Mouse (Mus musculus) liver, embryonic 14.5 days (tissue): ENCODE results near the gene Ralgds. TPM values are rescaled to one million over a fixed set of nuclear protein-coding genes. Genes with fewer than 3 reads are reported as not detected.

Experiments used
- ATAC-seq: fragments of 200-750 bp; cut with Nextera tagmentation; 2 replicates; pipeline ENCODE4 v1.8.0; 2017; ENCODE audit warnings: moderate number of reproducible peaks, mild to moderate bottlenecking, moderate library complexity; ENCODE audit not compliant: insufficient read depth
- DNase-seq, 3 experiments: peaks; one replicate each; pipeline ENCODE4 v3.0.0-alpha.2; 2012 to 2013; ENCODE audit warnings: low read depth in 3 of 3, low spot score in 3 of 3
- H3K27ac ChIP-seq: fragments of 300-500 bp; sonication (generic); 2 replicates; pipeline ENCODE4 v1.5.1; 2014; ENCODE audit warnings: moderate library complexity, mild to moderate bottlenecking, control low read depth, inconsistent platforms
- H3K27me3 ChIP-seq: fragments of 300-500 bp; sonication (generic); 2 replicates; pipeline ENCODE4 v1.6.1; 2014; ENCODE audit warnings: mild to moderate bottlenecking, low read length, moderate library complexity; ENCODE audit not compliant: control insufficient read depth, insufficient read depth
- H3K36me3 ChIP-seq: fragments of 300-500 bp; sonication (generic); replicated peaks from 2 replicates; pipeline ENCODE4 v1.6.1; 2014; ENCODE audit warnings: low read depth; ENCODE audit not compliant: control insufficient read depth, insufficient read depth
- H3K4me1 ChIP-seq, 2 experiments: fragments of 200-500 bp in 1 of 2; fragments of 300-500 bp in 1 of 2; sonication (generic) in 1 of 2; replicated peaks; 2 replicates each; pipeline ENCODE4 v1.6.1; 2012 to 2014; ENCODE audit warnings: antibody characterized with exemption in 1 of 2, inconsistent platforms in 1 of 2, low read length in 1 of 2; ENCODE audit not compliant: control insufficient read depth in 2 of 2, insufficient read depth in 2 of 2
- H3K4me2 ChIP-seq: fragments of 300-500 bp; sonication (generic); 2 replicates; pipeline ENCODE4 v1.6.1; 2014; ENCODE audit warnings: low read depth, mild to moderate bottlenecking, control low read depth, moderate library complexity
- H3K4me3 ChIP-seq, 2 experiments: fragments of 200-500 bp in 1 of 2; fragments of 300-500 bp in 1 of 2; sonication (generic) in 1 of 2; 2 replicates each; pipeline ENCODE4 v1.5.1; 2012 to 2014; ENCODE audit warnings: low read depth in 2 of 2, low read length in 2 of 2, mild to moderate bottlenecking in 2 of 2, control low read depth in 1 of 2, inconsistent platforms in 1 of 2, moderate library complexity in 1 of 2; ENCODE audit not compliant: insufficient read depth in 1 of 2
- H3K9ac ChIP-seq: fragments of 300-500 bp; sonication (generic); replicated peaks from 2 replicates; pipeline ENCODE4 v1.6.1; 2014; ENCODE audit warnings: mild to moderate bottlenecking, control low read depth, moderate library complexity
- H3K9me3 ChIP-seq: fragments of 300-500 bp; sonication (generic); 2 replicates; pipeline ENCODE4 v1.6.1; 2016; ENCODE audit warnings: low read length, mixed read lengths; ENCODE audit not compliant: control insufficient read depth
- CTCF ChIP-seq: IDR thresholded peaks from 2 replicates; pipeline ENCODE4 v1.5.1; 2016; ENCODE audit warnings: antibody characterized with exemption, low read depth, control low read depth
- EP300 ChIP-seq: IDR thresholded peaks from 2 replicates; pipeline ENCODE4 v1.6.1; 2016; ENCODE audit warnings: antibody characterized with exemption, low read depth
- WGBS: fragments of 180-500 bp; shearing (Covaris S2); extraction: QIAGEN DNeasy Blood & Tissue Kit; methylation state at CpG from one replicate; pipeline ENCODE4 v1.1.7; 2014; ENCODE audit not compliant: insufficient replicate concordance; 5-methylcytosine and 5-hydroxymethylcytosine counted together
- polyA plus RNA-seq, 2 experiments: library from polyadenylated mRNA; depleted of rRNA in 1 of 2; stranded (reverse) in 1 of 2; unstranded in 1 of 2; fragments of >200 nt; fragmentation: Nextera tagmentation in 1 of 2; extraction: Ambion mirVana in 1 of 2; gene quantifications; 2 replicates each; pipeline versions ENCODE4 v1.2.1 to v1.2.3; 2012 to 2014

The Ralgds gene
- polyA plus RNA-seq, 2 experiments = 1.5 to 2.1 TPM

DNA sequence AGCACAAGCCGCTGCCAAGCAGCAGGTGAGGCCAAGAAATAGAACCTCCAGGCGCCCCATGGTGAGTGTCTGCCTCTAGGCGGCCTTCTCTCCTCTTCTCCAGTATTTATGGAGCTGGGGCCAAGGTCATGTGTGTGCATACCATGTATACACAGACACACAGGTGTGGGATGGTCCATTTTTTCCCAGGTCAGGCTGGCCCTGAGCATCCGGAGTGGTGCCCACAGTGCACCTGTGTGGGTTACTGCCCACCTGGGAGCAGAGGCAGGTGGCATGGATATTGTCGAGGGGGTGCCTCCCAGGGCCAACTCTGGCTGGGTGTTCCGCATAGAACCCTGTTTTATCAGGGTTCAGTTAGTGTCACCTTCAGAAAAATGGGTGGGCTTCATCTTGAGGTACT is 50.4 kb downstream of the Ralgds start, which contains the start of gene Cel:
Gene Cel (minus strand): TSS at position 101 of the 400 bp plus-strand sequence.
- H3K9me3 ChIP-seq = no peaks in the 10 kb centered on the region
- DNase-seq (no peak), ATAC-seq (no peak)
- H3K27ac ChIP-seq = no peak within 1 kb of the TSS
- H3K9ac ChIP-seq = no peak within 1 kb of the TSS
- no peak within 1 kb of the TSS for H3K4me3 ChIP-seq
- no peaks in the 10 kb centered on the region for H3K4me1 ChIP-seq
- H3K36me3 ChIP-seq = peaks cover 12% of the 10 kb centered on the region
- no peak within 1 kb of the TSS for H3K4me2 ChIP-seq
- no peaks in the 10 kb centered on the region for H3K27me3 ChIP-seq
- TF ChIP-seq EP300 (no peak), CTCF (no peak)
- 63% methylated on average over 6 of the region's 6 CpGs for WGBS

DNA sequence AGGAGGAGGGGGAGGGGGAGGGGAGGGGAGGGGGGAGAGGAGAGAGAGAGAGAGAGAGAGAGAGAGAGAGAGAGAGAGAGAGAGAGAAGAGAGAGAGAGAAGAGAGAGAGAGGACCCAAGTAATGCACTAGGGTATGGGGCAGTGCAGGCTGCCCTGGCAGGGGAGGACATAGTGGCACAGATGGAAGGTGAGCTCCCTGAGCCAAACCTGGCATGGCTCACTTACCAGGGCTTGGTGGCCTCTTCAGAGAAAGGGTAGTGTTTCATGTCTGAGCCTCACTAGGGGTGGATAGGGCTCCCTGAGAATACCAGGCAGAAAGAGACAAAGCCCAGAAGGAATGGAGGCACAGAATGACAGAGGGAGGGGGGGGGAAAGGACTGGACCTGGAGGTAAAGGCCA is 50.9 kb downstream of the Ralgds start:
- Histone ChIP-seq H3K9ac (no peak overlapping the region), H3K4me1 (no peaks in the 10 kb centered on the region), H3K27ac (no peak overlapping the region), H3K27me3 (no peaks in the 10 kb centered on the region), H3K4me2 (no peak overlapping the region), H3K36me3 (peaks cover 12% of the 10 kb centered on the region), H3K9me3 (no peaks in the 10 kb centered on the region), H3K4me3 (no peak overlapping the region)
- ATAC-seq (no peak), DNase-seq (no peak)
- TF ChIP-seq EP300 = no peak
- no peak for TF ChIP-seq CTCF

DNA sequence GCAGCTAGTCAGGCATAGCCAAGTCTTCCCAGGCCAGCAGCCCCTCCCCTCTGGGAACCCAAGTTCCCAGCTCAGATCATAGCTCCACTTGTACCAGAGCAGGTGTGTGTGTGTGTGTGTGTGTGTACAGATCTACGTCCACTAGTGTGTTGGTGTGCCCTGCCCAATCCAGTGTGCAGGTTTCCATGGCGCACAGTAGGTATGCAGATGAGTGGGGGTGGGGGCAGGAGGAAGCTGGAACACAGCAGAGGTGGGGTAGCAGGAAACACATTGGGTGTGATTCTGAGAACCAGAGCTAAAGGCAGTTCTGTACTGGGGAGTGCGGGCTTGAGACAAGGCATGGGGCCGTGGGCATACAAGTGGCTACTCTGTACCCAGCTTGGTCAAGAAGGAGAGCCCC is 51.5 kb downstream of the Ralgds start:
- WGBS = 76% methylated on average over 4 of the region's 4 CpGs
- Histone ChIP-seq H3K36me3 (peaks cover 12% of the 10 kb centered on the region), H3K4me1 (no peaks in the 10 kb centered on the region), H3K4me2 (no peak overlapping the region), H3K27ac (no peak overlapping the region), H3K9me3 (no peaks in the 10 kb centered on the region), H3K9ac (no peak overlapping the region), H3K27me3 (no peaks in the 10 kb centered on the region), H3K4me3 (no peak overlapping the region)
- ATAC-seq (no peak), DNase-seq (no peak)
- TF ChIP-seq EP300 (no peak), CTCF (no peak)

DNA sequence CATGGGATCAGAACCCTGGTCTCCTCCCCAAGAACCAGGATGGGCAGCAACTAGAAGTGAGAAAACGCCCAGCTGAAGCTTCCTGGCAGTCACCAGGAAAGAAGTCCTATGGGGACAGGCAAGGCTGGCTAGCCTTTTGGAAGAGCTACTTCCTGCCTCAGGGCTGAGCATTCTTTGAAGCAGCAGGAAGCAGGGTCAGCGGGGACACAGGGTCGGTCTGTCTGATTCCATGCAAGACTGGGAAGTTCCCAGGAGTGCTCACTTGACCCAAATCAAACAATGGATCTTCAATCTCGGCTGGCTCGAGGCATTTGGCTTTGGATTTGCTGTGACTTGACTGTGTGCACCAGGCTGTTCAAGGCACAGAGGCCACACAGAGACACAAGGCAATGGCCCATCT is 53.6 kb downstream of the Ralgds start:
- H3K36me3 ChIP-seq = peaks cover 20% of the 10 kb centered on the region
- DNase-seq = no peak

DNA sequence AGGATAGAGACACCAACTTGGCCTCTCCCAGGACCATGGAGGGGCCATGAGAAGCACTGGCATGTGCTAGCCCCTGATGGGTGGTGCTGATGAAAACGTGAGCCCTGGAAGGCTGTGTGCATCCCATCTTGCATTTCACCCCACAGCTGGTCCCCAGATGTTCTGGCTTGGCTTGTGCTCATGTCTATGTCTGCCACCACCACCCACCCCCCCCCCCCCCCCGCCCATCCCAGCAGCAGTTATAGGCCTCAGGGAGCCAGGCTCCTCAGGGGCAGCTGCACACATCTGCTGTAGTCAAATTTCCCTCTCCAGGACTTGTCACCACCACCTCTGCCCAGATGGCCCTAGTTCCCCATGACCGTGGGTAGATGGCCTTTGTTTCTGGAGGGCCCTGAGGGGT is 57.0 kb downstream of the Ralgds start:
- ATAC-seq = no peak
- Histone ChIP-seq H3K4me2 (no peak overlapping the region), H3K9me3 (no peaks in the 10 kb centered on the region), H3K27me3 (no peaks in the 10 kb centered on the region), H3K27ac (no peak overlapping the region), H3K4me1 (no peaks in the 10 kb centered on the region), H3K4me3 (no peak overlapping the region), H3K9ac (no peak overlapping the region), H3K36me3 (peaks cover 45% of the 10 kb centered on the region)
- DNase-seq = no peak
- WGBS = 84% methylated on average over 3 of the region's 3 CpGs
- TF ChIP-seq CTCF (no peak), EP300 (no peak)

More for the DNA sequence above, 53.6 kb downstream of the Ralgds start:
- no peaks in the 10 kb centered on the region for H3K4me1 ChIP-seq
- no peak overlapping the region for H3K4me2 ChIP-seq
- no peaks in the 10 kb centered on the region for H3K9me3 ChIP-seq
- H3K4me3 ChIP-seq = no peak overlapping the region
- 62% methylated on average over 5 of the region's 5 CpGs for WGBS
- TF ChIP-seq CTCF (no peak), EP300 (no peak)
- H3K27ac ChIP-seq = no peak overlapping the region
- H3K9ac ChIP-seq = no peak overlapping the region
- no peaks in the 10 kb centered on the region for H3K27me3 ChIP-seq
- no peak for ATAC-seq
